Mouse (Mus musculus) R1 (cell line): Measurements from ENCODE around the gene Sbpl.

Source experiments
- DNase-seq: peaks from one replicate; pipeline ENCODE4 v3.0.0-alpha.2; 2018; ENCODE audit warnings: low read depth, low spot score

Sbpl gene

DNA sequence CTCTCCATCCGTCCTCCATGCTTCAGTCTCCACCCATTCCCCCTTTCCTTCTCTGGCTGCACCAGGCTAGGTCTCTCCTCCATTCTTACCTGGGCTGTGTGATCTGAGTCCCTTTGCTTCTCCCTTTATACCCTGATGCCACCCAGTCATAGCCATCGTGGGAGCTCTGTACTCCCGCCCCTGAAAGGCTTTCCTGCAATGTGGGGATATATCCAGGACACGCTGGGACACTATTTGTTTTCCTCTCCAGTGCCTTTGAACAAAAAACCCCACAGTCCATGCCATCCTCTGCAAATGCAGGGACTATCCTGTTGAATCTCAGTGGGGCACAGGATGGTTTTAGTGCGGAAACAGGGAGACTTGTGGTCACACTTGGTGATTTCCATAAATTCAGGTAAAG is at the start of gene Sbpl:
Gene Sbpl (minus strand): TSS at position 101 of the 400 bp plus-strand sequence.
- DNase-seq: no peak

GRCm38 (mm10) chr17:24004071-24004665 is 49.1 kb upstream of the Sbpl start:
- no peak for DNase-seq

- DNase-seq: no peak
Observed at GRCm38 (mm10) chr17:24000404-24000803, 45.3 kb upstream of the Sbpl start.

GRCm38 (mm10) chr17:23998383-23998782 is 43.3 kb upstream of the Sbpl start:
- no peak for DNase-seq

- no peak for DNase-seq
Observed at GRCm38 (mm10) chr17:23997901-23998300, 42.8 kb upstream of the Sbpl start, which contains the start of gene Prss22. TSS of gene Prss22 (minus strand) at chr17:23998100.

DNA sequence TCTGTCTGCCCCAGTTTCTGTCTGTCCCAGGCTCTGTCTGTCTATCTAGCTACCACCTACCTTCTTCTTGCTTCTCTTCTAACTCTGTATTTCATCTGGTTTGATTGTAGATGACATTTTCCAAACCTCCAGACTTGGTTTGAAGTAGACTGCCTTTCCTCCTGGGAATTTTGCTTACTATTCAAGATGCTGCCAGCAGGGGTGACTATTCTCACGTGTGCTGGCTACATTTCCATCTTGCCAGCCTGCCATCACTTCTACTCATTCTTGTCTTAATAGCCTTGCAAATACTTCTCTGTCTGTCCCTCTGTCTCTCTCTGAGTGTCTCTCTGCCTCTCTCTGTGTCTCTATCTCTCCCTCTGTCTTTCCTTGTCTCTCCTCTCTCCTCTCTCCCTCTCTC is 40.3 kb upstream of the Sbpl start:
- DNase-seq: no peak

DNA sequence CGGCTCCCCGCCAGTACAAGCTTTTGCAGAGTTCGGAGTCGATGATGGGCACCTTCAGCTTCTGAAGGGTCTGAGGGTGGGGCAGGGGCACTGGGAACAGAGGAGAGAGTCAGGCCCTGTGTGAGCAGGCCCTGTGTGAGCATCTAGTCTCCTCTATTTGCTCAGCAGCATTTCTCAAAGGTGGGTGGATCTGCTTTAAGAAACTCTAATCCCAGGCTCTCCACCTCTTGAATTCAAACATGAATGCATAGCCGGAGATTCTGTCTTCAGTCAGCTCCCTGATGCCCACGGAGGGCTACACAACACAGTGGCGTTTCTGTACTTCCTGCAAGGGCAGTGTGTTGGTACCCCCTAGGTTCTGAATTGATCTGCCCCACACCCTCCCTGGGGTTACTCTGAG is 39.6 kb upstream of the Sbpl start:
- DNase-seq: no peak

GRCm38 (mm10) chr17:23993559-23994428 is 38.7 kb upstream of the Sbpl start:
- peak; percentile 96 for DNase-seq

DNA sequence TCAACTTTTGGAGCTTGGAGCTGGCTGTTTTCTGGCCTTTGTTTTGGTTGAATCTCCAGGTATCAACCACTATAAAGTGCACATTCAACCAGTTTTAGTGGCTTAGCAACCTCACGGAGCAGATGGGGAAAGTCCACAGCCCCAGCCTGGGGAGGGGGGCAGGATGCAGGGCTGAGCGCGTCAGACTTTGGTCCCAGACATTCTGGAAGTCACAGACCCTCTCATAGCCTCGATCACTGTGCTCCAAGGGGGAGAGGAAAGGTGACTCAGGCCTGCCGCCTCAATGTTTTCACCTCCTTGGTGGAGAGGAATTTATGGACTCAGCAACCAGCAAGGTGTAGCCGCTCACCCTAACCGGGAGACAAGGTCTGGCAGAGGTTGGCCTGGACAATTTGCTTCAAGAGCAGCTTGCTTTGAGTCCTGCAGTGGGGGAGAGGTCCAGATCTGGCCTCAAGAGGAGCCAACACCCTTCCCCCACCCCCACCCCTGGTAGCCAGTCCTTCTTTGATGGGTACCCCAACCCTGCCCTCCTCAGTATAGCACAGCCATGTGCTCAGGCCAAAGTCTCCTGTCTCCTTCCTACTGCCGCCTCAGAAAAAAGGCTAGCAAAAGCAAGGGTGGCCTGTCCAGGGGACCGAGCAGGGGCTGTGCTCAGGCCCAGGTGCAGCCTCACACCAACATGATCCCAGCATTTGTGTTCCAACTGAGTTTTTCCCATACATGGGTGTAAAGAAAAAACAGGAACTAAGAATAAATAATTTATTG is 37.9 kb upstream of the Sbpl start:
- DNase-seq: peak; percentile 31

DNA sequence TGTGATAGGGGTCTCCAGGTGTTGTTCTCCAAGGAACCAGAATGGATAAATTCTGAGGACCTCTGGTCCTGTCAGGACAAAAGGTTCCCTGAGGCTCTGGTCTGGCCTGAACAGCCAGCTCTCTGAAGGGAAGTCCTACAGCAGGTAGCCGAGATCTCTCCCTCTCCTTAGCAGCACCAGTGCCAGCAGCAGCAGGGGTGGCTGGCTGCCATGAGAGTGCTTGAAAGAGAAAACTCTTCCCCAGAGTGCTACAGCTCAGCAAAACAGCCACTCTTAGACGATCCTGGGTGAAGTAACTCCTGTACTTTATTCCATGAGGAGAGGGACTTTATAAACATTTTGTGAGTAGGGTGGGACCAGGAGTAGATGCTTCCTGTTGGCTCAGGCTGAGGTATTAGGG is 34.7 kb upstream of the Sbpl start:
- no peak for DNase-seq

- DNase-seq: no peak
Observed at GRCm38 (mm10) chr17:23984989-23985388, 29.9 kb upstream of the Sbpl start.

DNA sequence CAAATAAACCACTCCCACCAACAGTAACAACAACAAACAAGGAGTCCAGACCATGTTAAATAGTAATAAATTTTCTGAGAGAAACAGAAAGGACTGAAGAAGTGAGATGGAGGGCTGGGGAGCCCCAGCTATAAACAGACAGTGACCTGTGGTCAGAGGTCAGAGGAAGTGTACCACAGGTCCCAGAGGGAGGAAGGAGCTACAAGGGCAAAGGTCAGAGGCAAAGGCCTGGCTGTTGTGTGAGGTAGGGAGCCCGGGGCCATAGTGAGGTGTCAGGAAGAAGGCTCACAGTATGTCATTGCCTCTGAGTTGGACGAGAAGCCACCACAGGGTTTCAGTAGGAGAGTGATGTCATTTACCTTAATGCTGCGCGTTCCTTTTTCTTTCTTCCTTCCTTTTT is 27.8 kb upstream of the Sbpl start:
- no peak for DNase-seq

GRCm38 (mm10) chr17:23980297-23980909 is 25.3 kb upstream of the Sbpl start, which contains the start of gene Prss30:
TSS of gene Prss30 (minus strand) at chr17:23980566.
- DNase-seq: peak; percentile 29

- DNase-seq: no peak
Observed at GRCm38 (mm10) chr17:23979471-23979870, 24.4 kb upstream of the Sbpl start.

- no peak for DNase-seq
Observed at GRCm38 (mm10) chr17:23976665-23977064, 21.6 kb upstream of the Sbpl start.

- DNase-seq: no peak
Observed at GRCm38 (mm10) chr17:23971315-23971714, 16.2 kb upstream of the Sbpl start.

DNA sequence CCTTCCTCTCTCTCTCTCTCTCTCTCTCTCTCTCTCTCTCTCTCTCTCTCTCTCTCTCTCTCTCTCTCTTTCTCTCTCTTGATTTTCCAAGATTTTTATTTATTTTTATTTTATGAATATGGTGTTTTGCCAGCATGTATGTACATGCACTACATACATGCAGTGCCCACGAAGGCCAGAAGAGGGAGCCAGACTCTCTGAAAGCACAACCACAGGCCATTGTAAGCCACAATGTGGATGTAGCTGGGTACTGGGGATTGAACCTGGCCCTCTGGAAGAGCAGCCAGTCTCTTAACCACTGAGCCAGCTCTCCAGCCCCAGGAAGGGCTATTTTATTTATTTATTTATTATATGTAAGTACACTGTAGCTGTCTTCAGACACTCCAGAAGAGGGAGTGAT is 14.2 kb upstream of the Sbpl start:
- peak; percentile 80 for DNase-seq

DNA sequence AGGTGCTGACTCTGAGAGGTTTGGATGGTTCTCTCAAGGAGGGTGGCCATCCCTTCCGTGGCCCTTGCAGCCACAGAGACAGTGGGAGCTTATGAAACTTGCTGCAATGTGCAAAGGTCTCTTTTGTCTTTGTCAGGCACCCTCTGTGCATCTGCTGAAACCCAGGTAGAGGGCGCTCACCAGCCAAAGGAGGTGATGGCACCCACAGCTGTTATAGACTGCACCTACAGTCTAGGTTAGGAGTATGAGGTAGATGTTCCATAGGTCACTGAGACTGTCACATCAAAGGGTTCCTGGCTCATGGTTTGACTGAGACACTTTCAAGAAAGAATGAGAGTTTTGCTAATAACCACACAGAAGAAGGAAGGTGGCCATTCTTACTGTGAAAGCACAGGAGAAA is 13.7 kb upstream of the Sbpl start:
- peak; percentile 52 for DNase-seq

GRCm38 (mm10) chr17:23966658-23967401 is 11.8 kb upstream of the Sbpl start:
- DNase-seq: no peak

- peak; percentile 55 for DNase-seq
Observed at GRCm38 (mm10) chr17:23965805-23966425, 10.8 kb upstream of the Sbpl start.
